Mouse (Mus musculus): ENCODE measurements at regions not wholly inside any gene's neighbourhood (a gene's known extent, or its start where the extent isn't known, plus 50 kb on each side); places are given as distances from the start of the nearest gene placed in this dataset.
"Not testable (repeated sequence)": the region's sequence is repeated elsewhere in the genome, so short reads cannot be mapped to it uniquely, and the experiment has no call there.

- no peak for ATAC-seq (replicated peaks; ENCODE audit: low FRiP score)
- H3K4me1 ChIP-seq (replicated peaks; ENCODE audit: control insufficient read depth, insufficient read depth, low read length): no peaks in the 10 kb centered on the region
- DNase-seq (ENCODE audit: low spot score): no peak
- H3K27ac ChIP-seq (ENCODE audit: low read depth, low read length): no peak overlapping the region
- no peaks in the 10 kb centered on the region for H3K36me3 ChIP-seq (ENCODE audit: control insufficient read depth, insufficient read depth, low read length)
- H3K9ac ChIP-seq (ENCODE audit: low read depth, low read length): no peak overlapping the region
- no peak overlapping the region for H3K4me2 ChIP-seq
- no peaks in the 10 kb centered on the region for H3K9me3 ChIP-seq (ENCODE audit: control insufficient read depth, low read length)
- 83% methylated on average over 1 of the region's 1 CpGs for WGBS
- H3K27me3 ChIP-seq (replicated peaks; ENCODE audit: control insufficient read depth, insufficient read depth, low read length): no peaks in the 10 kb centered on the region
- H3K4me3 ChIP-seq (ENCODE audit: low read depth, low read length): no peak overlapping the region
Measured at GRCm38 (mm10) chr4:64432097-64432496, 385.3 kb upstream of the Tnc start.

- Histone ChIP-seq H3K27ac (ENCODE audit: low read depth, low read length) (no peak overlapping the region), H3K4me2 (no peak overlapping the region), H3K36me3 (ENCODE audit: control insufficient read depth, insufficient read depth, low read length) (no peaks in the 10 kb centered on the region), H3K9me3 (ENCODE audit: control insufficient read depth, low read length) (no peaks in the 10 kb centered on the region), H3K27me3 (replicated peaks; ENCODE audit: control insufficient read depth, insufficient read depth, low read length) (no peaks in the 10 kb centered on the region), H3K4me3 (ENCODE audit: low read depth, low read length) (no peak overlapping the region), H3K4me1 (replicated peaks; ENCODE audit: control insufficient read depth, insufficient read depth, low read length) (no peaks in the 10 kb centered on the region), H3K9ac (ENCODE audit: low read depth, low read length) (no peak overlapping the region)
- ATAC-seq (replicated peaks; ENCODE audit: low FRiP score): no peak
- no peak for DNase-seq (ENCODE audit: low spot score)
- 67% methylated on average over 13 of the region's 13 CpGs for whole genome bisulfite sequencing
Measured at GRCm38 (mm10) chr4:64437744-64438594, 391.2 kb upstream of the Tnc start.

GRCm38 (mm10) chr4:64451442-64451841 lies 404.6 kb upstream of the Tnc start:
- no peaks in the 10 kb centered on the region for H3K36me3 ChIP-seq (ENCODE audit: control insufficient read depth, insufficient read depth, low read length)
- no peak for ATAC-seq (replicated peaks; ENCODE audit: low FRiP score)

GRCm38 (mm10) chr4:64451946-64452345 lies 405.1 kb upstream of the Tnc start:
- no peak overlapping the region for H3K9ac ChIP-seq (ENCODE audit: low read depth, low read length)
- H3K4me2 ChIP-seq: no peak overlapping the region
- no peaks in the 10 kb centered on the region for H3K4me1 ChIP-seq (replicated peaks; ENCODE audit: control insufficient read depth, insufficient read depth, low read length)
- no peak for ATAC-seq (replicated peaks; ENCODE audit: low FRiP score)
- no peak overlapping the region for H3K27ac ChIP-seq (ENCODE audit: low read depth, low read length)
- 68% methylated on average over 1 of the region's 1 CpGs for WGBS
- H3K36me3 ChIP-seq (ENCODE audit: control insufficient read depth, insufficient read depth, low read length): no peaks in the 10 kb centered on the region
- DNase-seq (ENCODE audit: low spot score): no peak
- H3K4me3 ChIP-seq (ENCODE audit: low read depth, low read length): no peak overlapping the region
- no peaks in the 10 kb centered on the region for H3K9me3 ChIP-seq (ENCODE audit: control insufficient read depth, low read length)
- no peaks in the 10 kb centered on the region for H3K27me3 ChIP-seq (replicated peaks; ENCODE audit: control insufficient read depth, insufficient read depth, low read length)

More at GRCm38 (mm10) chr4:64451442-64451841, 404.6 kb upstream of the Tnc start:
- 43% methylated on average over 1 of the region's 1 CpGs for WGBS
- Histone ChIP-seq H3K27ac (ENCODE audit: low read depth, low read length) (no peak overlapping the region), H3K4me1 (replicated peaks; ENCODE audit: control insufficient read depth, insufficient read depth, low read length) (no peaks in the 10 kb centered on the region), H3K27me3 (replicated peaks; ENCODE audit: control insufficient read depth, insufficient read depth, low read length) (no peaks in the 10 kb centered on the region), H3K9ac (ENCODE audit: low read depth, low read length) (no peak overlapping the region), H3K9me3 (ENCODE audit: control insufficient read depth, low read length) (no peaks in the 10 kb centered on the region), H3K4me2 (no peak overlapping the region), H3K4me3 (ENCODE audit: low read depth, low read length) (no peak overlapping the region)
- no peak for DNase-seq (ENCODE audit: low spot score)

GRCm38 (mm10) chr4:64492260-64492962 lies 445.6 kb upstream of the Tnc start:
- Histone ChIP-seq H3K9me3 (ENCODE audit: control insufficient read depth, low read length) (no peaks in the 10 kb centered on the region), H3K27ac (ENCODE audit: low read depth, low read length) (no peak overlapping the region), H3K27me3 (replicated peaks; ENCODE audit: control insufficient read depth, insufficient read depth, low read length) (no peaks in the 10 kb centered on the region), H3K4me3 (ENCODE audit: low read depth, low read length) (no peak overlapping the region), H3K4me1 (replicated peaks; ENCODE audit: control insufficient read depth, insufficient read depth, low read length) (no peaks in the 10 kb centered on the region), H3K4me2 (no peak overlapping the region), H3K36me3 (ENCODE audit: control insufficient read depth, insufficient read depth, low read length) (no peaks in the 10 kb centered on the region), H3K9ac (ENCODE audit: low read depth, low read length) (no peak overlapping the region)
- no peak for DNase-seq (ENCODE audit: low spot score)
- WGBS: 88% methylated on average over 1 of the region's 1 CpGs
- no peak for ATAC-seq (replicated peaks; ENCODE audit: low FRiP score)

- not testable (repeated sequence) for DNase-seq (ENCODE audit: low spot score); H3K27me3 ChIP-seq (replicated peaks; ENCODE audit: control insufficient read depth, insufficient read depth, low read length); H3K27ac ChIP-seq (ENCODE audit: low read depth, low read length); H3K4me1 ChIP-seq (replicated peaks; ENCODE audit: control insufficient read depth, insufficient read depth, low read length); H3K9ac ChIP-seq (ENCODE audit: low read depth, low read length); H3K4me2 ChIP-seq; H3K4me3 ChIP-seq (ENCODE audit: low read depth, low read length); H3K36me3 ChIP-seq (ENCODE audit: control insufficient read depth, insufficient read depth, low read length); H3K9me3 ChIP-seq (ENCODE audit: control insufficient read depth, low read length)
- ATAC-seq (replicated peaks; ENCODE audit: low FRiP score): peak; percentile 84
Measured at GRCm38 (mm10) chr4:64497759-64498158, 450.9 kb upstream of the Tnc start.

- no peak overlapping the region for H3K27ac ChIP-seq (ENCODE audit: low read depth, low read length)
Measured at GRCm38 (mm10) chr4:64500635-64501395, 454.0 kb upstream of the Tnc start.

GRCm38 (mm10) chr4:64521883-64522282 lies 475.1 kb upstream of the Tnc start:
- H3K9ac ChIP-seq (ENCODE audit: low read depth, low read length): no peak overlapping the region
- no peak overlapping the region for H3K4me3 ChIP-seq (ENCODE audit: low read depth, low read length)
- no peaks in the 10 kb centered on the region for H3K27me3 ChIP-seq (replicated peaks; ENCODE audit: control insufficient read depth, insufficient read depth, low read length)
- H3K9me3 ChIP-seq (ENCODE audit: control insufficient read depth, low read length): no peaks in the 10 kb centered on the region
- H3K36me3 ChIP-seq (ENCODE audit: control insufficient read depth, insufficient read depth, low read length): no peaks in the 10 kb centered on the region
- ATAC-seq (replicated peaks; ENCODE audit: low FRiP score) (no peak), DNase-seq (ENCODE audit: low spot score) (no peak)
- H3K4me1 ChIP-seq (replicated peaks; ENCODE audit: control insufficient read depth, insufficient read depth, low read length): no peaks in the 10 kb centered on the region
- no peak overlapping the region for H3K4me2 ChIP-seq
- no peak overlapping the region for H3K27ac ChIP-seq (ENCODE audit: low read depth, low read length)

More at GRCm38 (mm10) chr4:64500635-64501395, 454.0 kb upstream of the Tnc start:
- no peaks in the 10 kb centered on the region for H3K4me1 ChIP-seq (replicated peaks; ENCODE audit: control insufficient read depth, insufficient read depth, low read length)
- WGBS: 74% methylated on average over 5 of the region's 5 CpGs
- H3K9me3 ChIP-seq (ENCODE audit: control insufficient read depth, low read length): no peaks in the 10 kb centered on the region
- no peaks in the 10 kb centered on the region for H3K27me3 ChIP-seq (replicated peaks; ENCODE audit: control insufficient read depth, insufficient read depth, low read length)
- H3K9ac ChIP-seq (ENCODE audit: low read depth, low read length): no peak overlapping the region
- no peaks in the 10 kb centered on the region for H3K36me3 ChIP-seq (ENCODE audit: control insufficient read depth, insufficient read depth, low read length)
- H3K4me2 ChIP-seq: no peak overlapping the region
- no peak for DNase-seq (ENCODE audit: low spot score)
- ATAC-seq (replicated peaks; ENCODE audit: low FRiP score): no peak
- no peak overlapping the region for H3K4me3 ChIP-seq (ENCODE audit: low read depth, low read length)

Measured in liver, embryonic 11.5 days (tissue).